Mouse (Mus musculus) embryonic fibroblast, embryonic 13.5 days (primary cell): ENCODE results near the gene Scn11a. TPM values are rescaled to one million over a fixed set of nuclear protein-coding genes. Genes with fewer than 3 reads are reported as not detected.

ENCODE experiments used
- H3K27ac ChIP-seq: 2 replicates; pipeline ENCODE4 v1.5.1; 2012; ENCODE audit warnings: low read length, control low read depth, inconsistent platforms; ENCODE audit not compliant: insufficient read depth
- H3K4me1 ChIP-seq: 2 replicates; pipeline ENCODE4 v1.6.1; 2011; ENCODE audit warnings: low read length; ENCODE audit not compliant: control insufficient read depth, insufficient read depth
- H3K4me3 ChIP-seq: 2 replicates; pipeline ENCODE4 v1.5.1; 2011; ENCODE audit warnings: mild to moderate bottlenecking, control low read depth, low read length; ENCODE audit not compliant: insufficient read depth
- CTCF ChIP-seq: IDR thresholded peaks from 2 replicates; pipeline ENCODE4 v1.5.1; 2011; ENCODE audit warnings: mild to moderate bottlenecking, control low read depth, low read length, moderate library complexity, borderline replicate concordance; ENCODE audit not compliant: insufficient read depth
- POLR2A ChIP-seq: IDR thresholded peaks from 2 replicates; pipeline ENCODE4 v1.6.1; 2011; ENCODE audit warnings: low read depth, mild to moderate bottlenecking, control low read depth, low read length, moderate library complexity
- polyA plus RNA-seq: library from polyadenylated mRNA; stranded (reverse); fragments of >200 nt; gene quantifications from 2 replicates; pipeline ENCODE4 v1.2.4, GENCODE M21; 2011; ENCODE audit warnings: low read depth; ENCODE audit not compliant: missing spikeins, insufficient read length

Scn11a gene
- polyA plus RNA-seq, 1 experiment = not detected

DNA sequence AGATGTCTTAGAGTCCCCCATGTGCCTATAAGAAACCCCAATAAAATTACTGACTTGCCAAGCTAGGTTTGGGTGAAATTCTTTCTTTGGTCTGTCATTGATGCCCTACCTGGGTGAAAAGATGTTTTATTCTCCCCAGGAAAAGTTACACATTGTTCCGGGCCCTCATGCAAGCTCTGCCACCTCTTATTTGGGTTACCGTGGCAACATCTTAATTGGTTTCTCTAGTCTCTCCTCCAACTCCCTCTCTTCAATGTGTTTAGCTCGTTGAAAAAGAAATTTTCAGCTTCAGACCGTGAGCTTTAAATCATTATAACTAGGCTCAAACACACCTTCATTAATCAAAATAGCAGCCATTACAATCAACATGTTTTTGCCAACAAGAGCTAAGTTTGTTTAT lies 28.5 kb downstream of the Scn11a start:
- Histone ChIP-seq H3K27ac (no peak overlapping the region), H3K4me3 (no peak overlapping the region), H3K4me1 (no peaks in the 10 kb centered on the region)
- TF ChIP-seq POLR2A (no peak), CTCF (no peak)

DNA sequence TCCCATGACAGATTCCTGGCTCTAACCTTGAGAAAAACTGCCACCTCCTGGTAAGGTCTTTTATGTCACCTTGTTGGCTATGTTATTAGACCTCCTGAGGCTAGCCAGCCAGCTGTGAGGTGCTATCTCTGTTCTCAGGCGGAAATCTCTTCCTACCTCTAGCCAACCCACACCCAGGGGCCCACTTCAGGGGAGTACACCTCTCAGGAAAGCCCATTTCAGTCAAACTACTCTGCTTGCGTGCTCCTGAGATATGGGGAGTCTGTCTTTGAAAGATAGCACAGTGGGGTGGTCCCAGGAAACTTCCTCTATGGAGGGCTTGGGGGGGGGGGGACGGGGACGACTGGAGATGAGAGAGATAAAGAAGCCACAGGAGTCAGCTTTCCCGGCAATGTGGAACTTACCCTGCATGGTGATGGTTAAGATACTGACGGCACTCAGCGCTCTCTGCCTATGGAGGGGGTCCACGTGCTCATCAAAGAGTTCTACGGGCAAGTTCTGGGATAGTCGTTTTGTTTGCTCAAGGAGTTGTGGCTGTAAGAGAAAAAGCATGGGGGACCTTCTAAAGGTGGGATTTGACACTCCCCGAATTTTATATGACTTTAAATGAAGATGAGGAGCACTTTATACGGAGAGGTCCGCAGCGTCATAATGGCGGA lies 29.9 kb downstream of the Scn11a start:
- Histone ChIP-seq H3K4me3 (no peak overlapping the region), H3K4me1 (no peaks in the 10 kb centered on the region), H3K27ac (no peak overlapping the region)
- TF ChIP-seq CTCF = no peak
- TF ChIP-seq POLR2A = no peak

DNA sequence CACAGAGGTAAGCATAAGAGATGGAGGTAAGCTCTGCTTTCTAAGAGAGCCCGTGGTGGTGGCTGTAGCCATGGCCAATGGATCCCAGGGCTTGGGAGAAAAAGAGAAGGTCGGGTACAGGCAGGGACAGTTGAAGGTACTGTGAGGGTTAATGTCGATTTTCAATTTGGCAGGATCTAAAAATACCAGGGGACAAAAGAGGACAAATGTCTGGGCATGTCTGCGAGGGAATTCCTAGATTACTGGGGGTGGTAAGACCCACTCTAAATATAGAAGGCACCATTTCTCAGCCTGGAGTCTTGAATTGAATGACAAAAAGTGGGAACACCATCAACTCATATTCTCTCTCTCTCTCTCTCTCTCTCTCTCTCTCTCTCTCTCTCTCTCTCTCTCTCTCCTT lies 30.8 kb downstream of the Scn11a start:
- Histone ChIP-seq H3K27ac (no peak overlapping the region), H3K4me1 (no peaks in the 10 kb centered on the region), H3K4me3 (no peak overlapping the region)
- TF ChIP-seq POLR2A (no peak), CTCF (no peak)

DNA sequence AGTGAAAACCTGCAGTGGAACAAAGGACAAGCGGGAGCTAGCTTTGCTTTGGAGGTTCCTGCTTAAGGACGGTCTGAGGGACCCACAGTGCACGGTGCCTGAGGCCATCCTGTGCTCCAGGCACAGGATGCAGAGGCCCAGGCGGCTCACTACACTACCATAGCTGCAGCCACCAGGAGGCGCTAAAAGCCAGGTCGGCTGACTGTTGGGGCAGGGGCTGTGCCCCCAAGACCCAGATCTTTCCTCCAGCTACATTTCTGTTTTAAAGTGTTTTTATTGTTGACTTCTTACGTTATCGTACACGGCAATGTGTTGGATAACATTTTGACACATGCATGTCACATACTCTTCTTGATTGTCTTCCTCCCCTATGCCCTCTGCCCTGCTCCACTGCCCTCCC lies 32.8 kb downstream of the Scn11a start:
- TF ChIP-seq POLR2A = no peak
- TF ChIP-seq CTCF = no peak
- no peak overlapping the region for H3K27ac ChIP-seq
- no peak overlapping the region for H3K4me3 ChIP-seq
- no peaks in the 10 kb centered on the region for H3K4me1 ChIP-seq

DNA sequence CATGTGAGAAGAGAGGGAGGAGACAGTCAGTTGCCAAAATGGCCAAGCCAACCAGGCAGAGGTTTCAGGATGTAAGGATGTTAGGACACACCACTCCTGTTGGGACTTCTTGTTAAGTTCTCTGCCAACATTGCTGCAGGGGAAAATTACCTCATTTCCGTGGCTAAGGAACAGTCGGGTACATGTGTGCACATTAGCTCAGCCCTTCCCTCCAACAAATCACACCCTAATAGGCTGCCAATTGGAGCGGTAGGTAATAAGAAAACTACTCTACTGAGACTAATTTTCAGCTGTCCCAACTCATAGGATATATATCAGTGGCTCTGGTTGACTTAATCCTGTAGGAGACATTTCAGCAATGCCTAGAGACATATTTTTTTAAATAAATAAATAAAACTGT lies 44.4 kb downstream of the Scn11a start:
- Histone ChIP-seq H3K4me1 (no peaks in the 10 kb centered on the region), H3K4me3 (no peak overlapping the region), H3K27ac (no peak overlapping the region)
- TF ChIP-seq CTCF = no peak
- TF ChIP-seq POLR2A = no peak

DNA sequence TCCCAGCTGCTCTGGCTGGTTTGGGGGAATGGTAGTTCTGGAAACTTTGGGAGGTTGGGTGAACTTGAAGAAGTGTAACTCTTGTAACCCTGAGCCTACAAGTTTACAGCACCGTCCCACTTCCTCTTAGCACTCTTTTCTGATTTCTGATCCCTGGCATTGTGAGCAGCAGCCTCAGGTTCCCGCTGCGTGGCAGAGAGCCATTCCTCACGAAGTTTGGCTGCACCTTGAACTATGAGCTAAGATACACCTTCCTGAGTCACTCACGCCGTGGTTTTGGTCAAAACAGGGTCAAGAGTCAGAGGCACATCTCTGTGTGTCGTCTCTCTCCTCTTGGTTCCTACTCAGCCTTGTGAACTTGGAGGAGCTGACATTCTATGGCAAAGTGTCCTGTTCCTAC lies 48.6 kb downstream of the Scn11a start:
- Histone ChIP-seq H3K4me3 (no peak overlapping the region), H3K27ac (no peak overlapping the region), H3K4me1 (no peaks in the 10 kb centered on the region)
- TF ChIP-seq CTCF = no peak
- no peak for TF ChIP-seq POLR2A

DNA sequence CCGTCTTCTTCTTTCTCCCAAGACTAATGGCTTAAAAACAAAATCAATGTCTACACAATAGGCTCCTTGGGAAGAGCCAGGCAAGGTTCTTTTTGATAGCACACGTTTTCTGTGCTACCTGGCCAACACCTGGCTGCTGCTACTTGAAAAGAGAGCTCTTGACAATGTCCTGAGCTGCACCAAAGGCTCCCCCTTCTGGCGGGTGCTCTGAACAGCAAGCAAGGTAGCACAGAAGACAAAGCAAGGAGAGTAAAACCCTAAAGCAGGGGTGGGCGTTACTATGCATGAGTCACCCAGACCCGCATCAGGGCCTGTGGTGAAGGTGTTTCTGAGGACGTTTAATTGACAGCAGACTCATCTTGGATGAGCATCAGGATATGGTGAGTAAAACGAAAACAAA lies 56.7 kb downstream of the Scn11a start:
- TF ChIP-seq POLR2A (no peak), CTCF (no peak)
- Histone ChIP-seq H3K4me1 (no peaks in the 10 kb centered on the region), H3K27ac (no peak overlapping the region), H3K4me3 (no peak overlapping the region)

DNA sequence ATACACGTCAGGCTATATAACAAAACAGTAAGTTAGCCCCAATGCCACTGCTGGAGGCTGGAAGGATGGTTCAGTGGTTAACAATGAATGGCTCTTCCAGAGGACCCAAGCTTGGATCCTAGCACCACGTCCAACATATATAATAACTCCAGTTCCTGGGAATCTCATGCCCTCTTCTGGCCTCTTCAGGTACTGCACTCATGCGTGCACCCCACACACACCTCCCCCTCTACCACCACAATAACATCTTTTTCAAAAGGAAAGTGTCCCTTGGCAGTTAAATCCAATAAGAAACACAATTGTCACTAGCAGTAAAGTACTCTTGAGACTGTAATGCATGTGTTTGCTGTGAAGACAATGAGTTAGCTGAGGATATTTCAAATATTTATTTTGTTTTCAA lies 65.0 kb downstream of the Scn11a start:
- Histone ChIP-seq H3K27ac (no peak overlapping the region), H3K4me3 (no peak overlapping the region), H3K4me1 (no peaks in the 10 kb centered on the region)
- TF ChIP-seq CTCF (no peak), POLR2A (no peak)

DNA sequence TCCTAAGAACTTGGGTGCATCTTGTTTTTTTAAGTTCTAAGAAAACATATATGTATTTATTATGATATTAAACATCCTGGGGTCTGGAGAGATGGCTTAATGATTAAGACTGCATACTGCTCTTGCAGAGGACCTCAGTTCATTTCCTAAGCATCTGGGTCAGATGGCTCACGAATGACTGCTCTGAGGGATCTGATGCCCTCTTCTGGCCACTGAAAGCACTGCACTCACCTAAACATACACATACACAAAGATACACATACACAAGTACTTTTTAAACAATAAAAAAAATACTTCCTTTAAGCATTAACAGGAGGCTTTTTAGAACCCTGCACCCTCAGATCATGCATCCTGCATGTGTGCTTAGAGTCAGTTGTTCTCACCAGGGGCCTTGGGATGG lies 65.8 kb downstream of the Scn11a start:
- TF ChIP-seq POLR2A = no peak
- TF ChIP-seq CTCF = no peak
- no peak overlapping the region for H3K4me3 ChIP-seq
- no peaks in the 10 kb centered on the region for H3K4me1 ChIP-seq
- no peak overlapping the region for H3K27ac ChIP-seq

DNA sequence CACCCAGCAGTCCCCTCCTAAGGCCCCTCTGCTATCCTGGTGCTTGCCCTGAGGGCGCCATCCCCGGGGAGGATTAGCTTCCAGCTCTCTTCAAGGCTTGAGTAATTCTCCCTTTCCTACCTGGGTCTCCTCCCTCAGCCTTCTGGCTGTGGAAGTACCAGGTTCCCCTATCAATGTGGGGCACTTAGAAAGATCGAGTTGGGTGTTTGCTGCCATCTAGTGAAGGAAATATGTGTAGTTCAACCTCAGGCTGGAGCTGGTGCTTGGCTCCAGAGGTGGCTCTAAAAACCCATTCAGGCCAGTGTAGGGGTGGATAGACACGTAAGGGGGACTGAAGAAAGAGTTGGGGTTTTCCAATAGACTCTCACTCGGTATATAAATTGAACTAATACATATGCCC lies 73.7 kb downstream of the Scn11a start:
- Histone ChIP-seq H3K4me3 (no peak overlapping the region), H3K27ac (no peak overlapping the region), H3K4me1 (no peaks in the 10 kb centered on the region)
- no peak for TF ChIP-seq POLR2A
- TF ChIP-seq CTCF = no peak

DNA sequence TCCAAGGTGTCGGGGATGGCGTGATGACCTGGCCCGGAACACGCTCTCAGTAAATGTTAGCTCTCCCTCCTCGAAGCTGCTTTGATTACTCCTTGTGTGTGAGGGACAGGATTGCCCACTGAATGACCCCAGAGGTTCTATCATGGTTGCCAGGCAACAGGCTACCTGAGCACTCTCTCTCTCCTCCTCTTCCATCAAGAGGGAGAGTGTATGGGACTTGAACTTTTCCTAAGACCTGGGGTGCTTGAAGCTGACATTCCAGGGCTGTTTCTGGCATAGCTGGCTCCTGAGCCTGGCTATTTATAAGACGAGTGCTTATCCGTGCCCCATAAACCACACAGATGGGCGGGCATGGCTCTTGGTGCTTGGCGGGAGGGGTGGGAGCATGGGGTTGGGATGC lies 76.1 kb downstream of the Scn11a start:
- Histone ChIP-seq H3K4me1 (no peaks in the 10 kb centered on the region), H3K4me3 (no peak overlapping the region), H3K27ac (no peak overlapping the region)
- no peak for TF ChIP-seq CTCF
- no peak for TF ChIP-seq POLR2A
